ENCODE assay signal across 20 mouse cellular contexts in genomic region chr16:49834130-49834693, GRCm38 (mm10). TPM values are rescaled to one million over a fixed set of nuclear protein-coding genes. Genes with fewer than 3 reads are reported as not detected.
A peak's percentile ranks its signal among the peaks of the same experiment; 100 is the strongest.
DNase-seq lines count a peak whose midpoint lies in the region; ATAC-seq and TF ChIP-seq lines count a peak whose summit lies in the region.
"Had no signal": no experiment of that assay in that cellular context is flagged by ENCODE, and none has a peak within 500 bp of the region (broad histone marks: within the 10 kb centered on the region; RNA-seq: fewer than 3 reads in every experiment).

No protein-coding gene starts in this region.

- TF ChIP-seq CTCF in brain, embryonic 14.5 days (IDR thresholded peaks at IDR 0.05; ENCODE audit: borderline replicate concordance, extremely low read depth, insufficient read depth, insufficient read length): no peak
- TF ChIP-seq CTCF in forebrain, postnatal 0 days (IDR thresholded peaks at IDR 0.05; ENCODE audit: low read depth): no peak

- H3K9me3 ChIP-seq in lung, embryonic 16.5 days (ENCODE audit: control insufficient read depth, low read length): no peaks in the 10 kb centered on the region
- H3K9me3 ChIP-seq in forebrain, postnatal 0 days (ENCODE audit: low read length): no peaks in the 10 kb centered on the region
- H3K9me3 ChIP-seq: heart, embryonic 10.5 days; hindbrain, embryonic 13.5 days; midbrain, embryonic 12.5 days had no signal

- H3K36me3 ChIP-seq in lung, embryonic 16.5 days (ENCODE audit: control insufficient read depth, insufficient read depth, low read length): no peaks in the 10 kb centered on the region
- H3K36me3 ChIP-seq in forebrain, postnatal 0 days (ENCODE audit: insufficient read depth): no peaks in the 10 kb centered on the region
- H3K36me3 ChIP-seq: heart, embryonic 10.5 days; hindbrain, embryonic 13.5 days; midbrain, embryonic 12.5 days had no signal

- peak; percentile 31 for ATAC-seq in lung, embryonic 16.5 days (ENCODE audit: low read depth)
- peak; percentile 84 for ATAC-seq in forebrain, postnatal 0 days
- ATAC-seq: intestine, postnatal 0 days had no signal

- no peak for TF ChIP-seq POLR2A in brain, embryonic 14.5 days (IDR thresholded peaks at IDR 0.05; ENCODE audit: borderline replicate concordance, extremely low read depth, insufficient read depth, insufficient read length, poor library complexity, severe bottlenecking)

- H3K4me1 ChIP-seq in lung, embryonic 16.5 days (replicated peaks; ENCODE audit: control insufficient read depth, insufficient read depth, low read length): no peaks in the 10 kb centered on the region; the same call in 1 of the 2 replicates
- H3K4me1 ChIP-seq in forebrain, postnatal 0 days (ENCODE audit: insufficient read depth): no peaks in the 10 kb centered on the region

- WGBS in lung, embryonic 16.5 days: 16% methylated on average over 4 of the region's 4 CpGs
- WGBS in forebrain, postnatal 0 days: 32% methylated on average over 4 of the region's 4 CpGs

- H3K27ac ChIP-seq in lung, embryonic 16.5 days (ENCODE audit: low read length): no peak overlapping the region; the same call in 1 of the 2 replicates
- no peak overlapping the region for H3K27ac ChIP-seq in forebrain, postnatal 0 days (ENCODE audit: low read depth, low read length)
- H3K27ac ChIP-seq: heart, embryonic 10.5 days; hindbrain, embryonic 13.5 days; kidney, postnatal 0 days; layer of hippocampus, adult 2 months; midbrain, embryonic 12.5 days; stomach, postnatal 0 days had no signal

- intact Hi-C loops in heart, postnatal 14 days (cut with DNase I): no loop called here

- H3K4me3 ChIP-seq in lung, embryonic 16.5 days (ENCODE audit: low read length): no peak overlapping the region
- H3K4me3 ChIP-seq in forebrain, postnatal 0 days (ENCODE audit: low read depth, low read length): no peak overlapping the region
- H3K4me3 ChIP-seq: heart, embryonic 10.5 days; hindbrain, embryonic 13.5 days; layer of hippocampus, adult 2 months; midbrain, embryonic 12.5 days had no signal

- H3K27me3 ChIP-seq in lung, embryonic 16.5 days (ENCODE audit: control insufficient read depth, insufficient read depth, low read depth, low read length): no peaks in the 10 kb centered on the region
- no peaks in the 10 kb centered on the region for H3K27me3 ChIP-seq in forebrain, postnatal 0 days (ENCODE audit: insufficient read depth, low read length)
- H3K27me3 ChIP-seq: hindbrain, embryonic 13.5 days; midbrain, embryonic 12.5 days had no signal

- no peak for DNase-seq in lung, postnatal 14 days
- peak; percentile 63 for DNase-seq in brain, embryonic 14.5 days (ENCODE audit: low read depth)
- peak; percentile 53 for DNase-seq in forebrain, postnatal 0 days
- peak; percentile 44 for DNase-seq in lung, postnatal 36 days
- no peak for DNase-seq in frontal cortex, postnatal 36 days (ENCODE audit: low spot score in 2 of 2)
- DNase-seq in heart, postnatal 14 days: no peak
- DNase-seq: adrenal gland, adult 8-10 months; cerebellum, adult 11-12 months; cerebellum, postnatal 25 days; heart, postnatal 10 days; left cerebral cortex, postnatal 4 days; thymus, postnatal 4 days had no signal

- H3K4me2 ChIP-seq in lung, embryonic 16.5 days (ENCODE audit: low read depth, low read length): 0 out of 2 replicates have a peak overlapping the region, but pooled peaks have one; percentile 12
- H3K4me2 ChIP-seq in forebrain, postnatal 0 days (ENCODE audit: low read depth): no peak overlapping the region
- H3K4me2 ChIP-seq: hindbrain, embryonic 13.5 days; midbrain, embryonic 12.5 days had no signal

- H3K9ac ChIP-seq in lung, embryonic 16.5 days (ENCODE audit: low read length): no peak overlapping the region
- H3K9ac ChIP-seq in forebrain, postnatal 0 days: no peak overlapping the region
- H3K9ac ChIP-seq: hindbrain, embryonic 13.5 days; midbrain, embryonic 12.5 days had no signal

RNA-seq across cellular contexts. Expression of gene Cd47, which starts 33.9 kb away (rescaled TPM):
- 136 TPM in 2 replicates for polyA plus RNA-seq in lung, embryonic 16.5 days (2015; fragmentation: Nextera tagmentation; extraction: Ambion mirVana)
- polyA plus RNA-seq in brain, embryonic 14.5 days (2012; rRNA removed): 49.4 and 58.5 TPM in 2 replicates
- 46.4 and 47.3 TPM in 2 replicates for total RNA-seq in forebrain, postnatal 0 days (2014; rRNA removed)
- polyA plus RNA-seq in forebrain, postnatal 0 days (2015; fragmentation: Nextera tagmentation; extraction: Ambion mirVana): 135 and 210 TPM in 2 replicates
- total RNA-seq in heart, postnatal 14 days (2021): 10 to 100 TPM; 67.1 to 71.3 TPM

Comparison
In these comparisons a context has a peak if more than half of its experiments do, and no peak if none do; other contexts are left out.
1. DNase-seq: peak in brain, embryonic 14.5 days (single experiment), forebrain, postnatal 0 days (single experiment) and lung, postnatal 36 days (single experiment); none in lung, postnatal 14 days (single experiment), frontal cortex, postnatal 36 days (0 of 2) and heart, postnatal 14 days (0 of 2).